Mouse (Mus musculus) gastrocnemius, postnatal 10 days (tissue): ENCODE results near the gene Nr2c2ap. TPM values are rescaled to one million over a fixed set of nuclear protein-coding genes. Genes with fewer than 3 reads are reported as not detected.

ENCODE experiments used
- DNase-seq: peaks from one replicate; pipeline ENCODE4 v3.0.0; 2021; ENCODE audit warnings: mixed read lengths
- long read RNA-seq, 2 experiments: library from polyadenylated mRNA; stranded (forward); transcript quantifications; one replicate each; pipeline ENCODE4 v2.0.0; 2021
- total RNA-seq, 2 experiments: library from RNA; stranded (reverse); gene quantifications; 2 replicates each; pipeline ENCODE4 v1.2.3; 2021

Nr2c2ap gene
- 1 to 10 TPM; 6.3 to 7.1 TPM for total RNA-seq
- long read RNA-seq, experiment 1, partial matches to known transcripts, result 0 of 6 reads
- long read RNA-seq, experiment 1, other reads (novel, unspliced or antisense), result 3 of 6 reads
- long read RNA-seq, experiment 2, transcript Nr2c2ap-201 (5 exons, 1,161 nt), result major isoform, 6 of 8 reads
- long read RNA-seq, experiment 2, partial matches to known transcripts, result 2 of 8 reads
- long read RNA-seq, experiment 2, other reads (novel, unspliced or antisense), result 0 of 8 reads

GRCm38 (mm10) chr8:70131166-70131883, at the start of gene Nr2c2ap:
Gene Nr2c2ap (plus strand): TSS chr8:70131333.
- peak; percentile 83 for DNase-seq

GRCm38 (mm10) chr8:70081976-70082375, 49.2 kb upstream of the Nr2c2ap start:
- no peak for DNase-seq

GRCm38 (mm10) chr8:70083285-70083684, 47.8 kb upstream of the Nr2c2ap start, which contains the start of gene Hapln4:
Gene Hapln4 (plus strand): TSS chr8:70083457.
- peak; percentile 31 for DNase-seq

DNA sequence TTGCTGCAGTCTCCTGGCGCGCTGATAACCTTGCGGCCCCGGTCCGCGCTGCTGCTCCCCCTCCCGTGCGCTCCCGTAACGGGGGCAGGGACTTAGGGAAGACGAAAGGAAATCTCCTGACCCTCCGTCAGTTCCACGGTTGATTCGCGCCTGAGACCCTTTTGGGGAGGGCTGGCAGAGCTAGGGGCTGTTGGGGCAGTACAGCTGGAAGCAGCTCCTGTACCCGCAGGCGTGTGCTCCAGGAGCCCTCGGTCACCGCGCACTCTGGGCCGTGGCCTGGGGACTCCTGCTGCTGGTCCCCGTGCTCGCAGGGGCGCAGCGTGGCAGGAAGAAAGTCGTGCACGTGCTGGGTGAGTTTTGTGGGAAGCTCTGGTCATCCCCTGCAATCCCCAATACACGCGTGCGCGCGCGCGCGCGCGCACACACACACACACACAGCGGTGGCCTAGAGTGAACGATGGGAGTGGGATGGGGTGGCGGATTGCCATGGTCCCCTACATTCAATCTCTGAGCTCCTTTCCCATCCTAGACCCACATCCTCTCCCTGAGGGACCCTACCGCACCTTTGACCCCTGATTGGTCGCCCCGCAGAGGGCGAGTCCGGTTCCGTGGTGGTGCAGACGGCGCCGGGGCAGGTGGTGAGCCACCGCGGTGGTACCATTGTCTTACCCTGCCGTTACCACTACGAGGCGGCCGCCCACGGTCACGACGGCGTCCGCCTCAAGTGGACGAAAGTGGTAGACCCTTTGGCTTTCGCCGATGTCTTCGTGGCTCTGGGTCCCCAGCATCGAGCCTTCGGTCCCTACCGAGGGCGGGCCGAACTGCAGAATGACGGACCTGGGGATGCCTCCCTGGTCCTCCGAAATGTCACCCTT, 46.7 kb upstream of the Nr2c2ap start:
- DNase-seq, result no peak

DNA sequence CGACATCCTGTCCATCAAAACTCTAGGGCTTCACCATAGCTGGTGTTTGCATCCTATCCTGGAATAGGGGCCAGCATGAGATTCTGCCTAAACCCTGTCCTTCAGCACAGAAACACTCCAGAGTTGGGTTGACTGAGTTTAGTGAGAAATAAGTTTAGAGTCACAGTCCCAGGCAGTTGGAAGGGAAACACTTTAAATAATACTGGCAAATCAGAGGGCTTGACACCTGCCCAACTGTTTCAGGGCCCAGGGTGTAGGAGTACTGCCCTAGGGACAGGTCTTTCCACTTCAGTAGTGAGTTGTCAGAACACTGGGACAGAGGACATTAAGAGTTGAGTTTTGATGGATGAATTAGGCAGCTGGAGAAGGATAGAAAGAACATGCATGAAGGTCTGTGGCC, 45.0 kb upstream of the Nr2c2ap start:
- DNase-seq, result no peak

DNA sequence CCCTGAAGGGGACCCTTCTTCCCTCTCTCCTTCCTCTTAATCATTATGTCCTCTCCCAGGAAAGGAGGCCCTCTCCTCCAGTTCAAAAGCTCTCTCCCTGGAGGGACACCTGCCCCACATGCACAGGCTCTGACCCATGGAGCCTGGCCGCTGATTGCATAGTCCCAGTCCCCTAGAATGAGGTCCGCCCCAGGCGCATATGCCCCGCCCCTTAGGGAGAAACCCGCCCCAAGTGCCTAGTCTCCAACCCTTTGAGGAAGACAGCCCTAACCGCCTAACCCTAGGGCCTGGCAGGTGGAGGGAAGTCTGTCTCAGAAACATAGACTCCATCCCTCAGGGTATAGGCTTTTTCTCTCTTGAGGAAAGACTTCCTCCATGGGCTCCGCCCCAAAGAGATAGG, 43.9 kb upstream of the Nr2c2ap start:
- DNase-seq, result no peak

DNA sequence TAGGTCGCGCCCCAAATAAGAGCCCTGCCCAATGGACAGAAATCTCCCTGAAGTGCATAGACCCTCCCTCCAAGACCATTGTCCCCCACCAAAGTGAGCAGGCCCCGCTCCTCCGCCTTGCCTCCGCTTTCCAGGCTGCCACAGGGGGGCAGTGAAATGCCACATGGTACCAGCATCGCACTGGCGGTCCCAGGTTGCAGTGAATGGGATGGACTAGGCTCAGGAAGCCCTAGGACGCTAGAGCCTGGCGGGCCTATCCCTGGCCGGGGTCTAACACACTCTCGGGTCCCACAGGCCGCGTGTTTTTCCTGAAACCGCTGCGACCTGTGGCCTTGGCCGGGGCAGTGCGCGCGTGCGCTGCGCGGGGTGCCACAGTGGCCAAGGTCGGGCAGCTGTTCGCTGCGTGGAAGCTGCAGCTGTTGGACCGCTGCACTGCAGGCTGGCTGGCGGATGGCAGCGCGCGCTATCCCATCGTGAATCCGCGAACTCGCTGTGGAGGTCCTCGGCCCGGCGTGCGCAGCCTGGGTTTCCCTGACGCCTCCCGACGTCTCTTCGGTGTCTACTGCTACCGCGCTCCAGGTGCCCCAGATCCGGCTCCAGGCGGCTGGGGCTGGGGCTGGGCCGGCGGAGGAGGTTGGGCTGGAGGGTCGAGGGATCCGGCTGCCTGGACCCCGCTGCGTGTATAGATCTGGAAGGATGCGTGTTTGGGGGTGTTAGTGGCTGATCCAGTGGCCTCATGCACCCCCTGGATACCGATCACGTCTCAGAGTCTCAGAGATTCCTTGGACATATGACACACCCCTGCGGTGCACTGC, 43.1 kb upstream of the Nr2c2ap start:
- DNase-seq, result peak; percentile 38

- DNase-seq, result no peak
Observed at GRCm38 (mm10) chr8:70089296-70089960, 41.7 kb upstream of the Nr2c2ap start.

DNA sequence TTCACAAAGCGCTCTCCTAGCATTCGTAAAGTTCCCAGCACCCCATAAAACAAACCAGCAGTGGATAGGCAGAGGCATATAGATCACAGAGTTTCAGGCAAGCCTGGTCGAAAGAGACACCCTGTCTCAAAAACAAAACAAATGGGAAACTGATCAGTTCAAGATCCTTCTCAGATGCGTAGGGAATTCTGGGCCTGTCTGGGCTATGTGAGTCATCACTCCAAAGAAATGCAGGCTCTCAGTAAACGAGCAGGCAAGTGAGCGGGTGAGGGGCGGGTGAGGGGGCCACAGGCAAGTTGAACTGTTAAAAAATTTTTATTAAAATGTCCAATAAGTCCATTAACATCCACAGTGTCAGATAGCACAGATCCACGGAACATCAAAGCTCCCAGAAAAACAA, 38.3 kb upstream of the Nr2c2ap start:
- no peak for DNase-seq

DNA sequence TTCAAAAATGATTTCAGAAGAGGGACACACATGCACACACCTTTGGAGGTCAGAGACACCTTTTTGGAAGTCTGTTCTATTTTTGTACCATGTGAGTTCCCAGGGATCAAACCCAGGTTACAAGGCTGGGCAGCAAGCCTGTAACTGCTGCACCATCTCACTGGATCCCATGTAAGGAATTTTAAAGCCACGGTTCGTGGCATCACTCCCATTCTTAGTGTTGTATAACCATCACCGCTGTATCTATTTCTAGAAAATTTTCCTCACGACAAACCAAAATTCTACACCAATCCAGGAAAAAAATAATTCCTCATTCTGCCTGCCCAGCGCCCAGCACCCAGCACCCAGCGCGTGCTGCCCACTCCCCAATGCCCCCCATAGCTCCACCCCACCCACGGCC, 31.9 kb upstream of the Nr2c2ap start:
- no peak for DNase-seq

DNA sequence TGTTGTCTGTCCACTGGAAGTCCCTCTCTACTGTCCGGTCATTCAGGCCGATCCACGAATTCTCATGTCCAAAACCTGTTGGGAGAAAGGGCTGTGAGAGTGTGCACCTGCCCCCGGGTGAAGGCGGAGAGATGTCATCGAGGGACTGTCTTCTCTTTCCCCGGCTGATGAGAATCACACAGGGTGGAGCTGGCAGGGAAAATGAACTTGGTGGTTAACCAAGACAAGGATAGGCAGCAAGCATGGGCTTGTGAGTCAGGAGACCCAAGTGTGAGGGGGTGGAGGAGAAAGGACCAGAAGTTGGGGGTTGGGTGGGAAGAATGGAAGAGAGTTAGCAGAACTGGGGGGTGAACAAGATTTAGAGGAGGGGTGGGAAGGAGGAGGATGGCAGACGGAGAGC, 30.9 kb upstream of the Nr2c2ap start:
- DNase-seq, result no peak

GRCm38 (mm10) chr8:70104506-70104905, 26.6 kb upstream of the Nr2c2ap start:
- DNase-seq, result peak; percentile 32

- DNase-seq, result no peak
Observed at GRCm38 (mm10) chr8:70104922-70105321, 26.2 kb upstream of the Nr2c2ap start.

GRCm38 (mm10) chr8:70110451-70110850, 20.7 kb upstream of the Nr2c2ap start:
- DNase-seq, result no peak

DNA sequence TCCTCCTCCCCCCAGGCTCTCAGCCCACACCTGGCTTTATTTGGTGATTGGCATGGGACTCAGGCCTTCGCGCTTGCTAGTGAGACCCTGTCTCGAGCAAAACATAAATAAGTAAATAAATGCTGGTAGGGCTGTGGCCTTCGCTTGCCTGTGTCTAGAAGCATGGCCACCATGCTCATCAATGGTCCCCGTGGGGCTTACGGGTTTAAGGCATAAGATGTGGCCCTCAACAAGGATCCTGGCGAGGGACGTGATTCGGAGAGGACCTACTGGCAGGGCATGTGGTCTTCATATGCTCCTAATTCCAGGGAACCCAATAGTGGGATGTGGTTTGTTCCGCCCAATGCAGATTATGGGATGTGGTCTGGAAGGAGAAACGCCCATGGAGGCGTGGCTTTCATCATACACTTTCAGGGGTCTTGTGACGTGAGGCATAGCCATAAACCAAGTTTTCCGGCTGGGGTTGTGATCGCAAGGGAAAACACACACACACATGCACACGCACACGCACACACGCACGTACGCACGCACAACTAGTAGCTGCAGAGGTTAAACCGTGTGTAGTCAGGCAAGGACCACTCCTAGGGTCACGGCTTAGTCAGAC, 19.8 kb upstream of the Nr2c2ap start:
- DNase-seq, result no peak

DNA sequence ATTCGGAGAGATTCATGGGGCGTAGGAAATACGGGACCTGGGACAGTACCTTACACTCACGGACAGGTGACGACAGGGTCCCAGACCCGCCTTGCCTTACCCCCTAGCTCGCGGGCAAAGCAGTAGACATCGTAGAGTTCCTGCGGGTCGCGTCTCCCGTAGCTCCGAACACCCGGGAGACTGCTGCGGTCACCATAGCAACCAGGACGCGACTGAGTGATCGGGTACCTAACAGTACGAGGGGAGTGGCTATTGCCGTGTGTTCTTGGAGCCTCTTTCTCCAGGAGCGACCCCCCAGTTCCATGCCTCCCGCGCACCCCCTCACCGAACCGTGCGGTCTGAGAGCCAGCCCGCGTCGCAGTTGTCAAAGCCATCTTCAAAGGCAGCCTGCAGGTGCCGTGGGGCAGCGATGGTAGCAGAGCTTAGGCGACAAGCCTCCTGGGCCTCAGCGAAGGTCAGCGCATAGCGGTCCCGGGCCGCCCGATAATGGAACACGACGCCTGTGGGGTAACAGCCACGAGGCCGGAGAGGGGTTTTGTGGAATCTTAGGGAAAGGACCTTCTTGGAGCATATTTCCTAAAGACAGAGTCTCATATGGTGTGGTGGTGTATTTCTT, 18.6 kb upstream of the Nr2c2ap start:
- DNase-seq, result no peak

GRCm38 (mm10) chr8:70114488-70114887, 16.6 kb upstream of the Nr2c2ap start:
- no peak for DNase-seq

DNA sequence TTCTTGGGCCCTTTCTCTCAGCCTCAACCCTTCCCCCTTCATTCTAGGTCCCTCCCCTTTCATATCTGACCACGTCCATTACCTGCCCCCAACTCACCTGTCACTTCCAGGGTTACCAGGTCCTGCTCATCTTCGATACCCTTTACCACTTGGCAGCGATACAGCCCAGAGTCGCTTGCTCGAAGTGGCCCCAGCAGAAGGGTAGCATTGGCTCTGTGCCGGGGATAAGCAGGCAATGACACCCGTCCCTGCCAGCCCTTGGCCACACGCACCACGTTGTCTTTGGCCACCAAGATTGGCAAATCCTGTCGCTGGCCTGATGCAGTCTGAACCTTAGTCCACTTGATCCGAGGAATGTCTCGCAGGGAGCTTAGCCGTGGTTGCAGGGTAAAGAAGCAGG, 16.2 kb upstream of the Nr2c2ap start:
- no peak for DNase-seq

- no peak for DNase-seq
Observed at GRCm38 (mm10) chr8:70117611-70118010, 13.5 kb upstream of the Nr2c2ap start.
